Mouse (Mus musculus) right cerebral cortex, adult 18-20 months (tissue): ENCODE results near the gene Padi2.

Source experiments
- DNase-seq: peaks from one replicate; pipeline ENCODE4 v3.0.0; 2022; ENCODE audit warnings: mixed read lengths

The Padi2 gene

GRCm38 (mm10) chr4:140960781-140961466, 54.8 kb downstream of the Padi2 start, which contains the start of gene Sdhb:
Gene Sdhb, plus strand, starts transcription at chr4:140961203.
- peak; percentile 99 for DNase-seq

GRCm38 (mm10) chr4:140961467-140962206, 55.5 kb downstream of the Padi2 start:
- DNase-seq: no peak

- DNase-seq: no peak
Measured at GRCm38 (mm10) chr4:140962207-140962909, 56.2 kb downstream of the Padi2 start.

GRCm38 (mm10) chr4:140962950-140963349, 56.8 kb downstream of the Padi2 start:
- peak; percentile 49 for DNase-seq

GRCm38 (mm10) chr4:140963941-140964597, 57.9 kb downstream of the Padi2 start:
- DNase-seq: peak; percentile 63

GRCm38 (mm10) chr4:140964620-140965019, 58.5 kb downstream of the Padi2 start:
- DNase-seq: peak; percentile 79

- no peak for DNase-seq
Measured at GRCm38 (mm10) chr4:140967386-140968159, 61.4 kb downstream of the Padi2 start.

GRCm38 (mm10) chr4:140971691-140972090, 65.5 kb downstream of the Padi2 start:
- no peak for DNase-seq

- no peak for DNase-seq
Measured at GRCm38 (mm10) chr4:140974408-140974807, 68.3 kb downstream of the Padi2 start.

- no peak for DNase-seq
Measured at GRCm38 (mm10) chr4:140975356-140975755, 69.2 kb downstream of the Padi2 start.

GRCm38 (mm10) chr4:140977278-140977677, 71.1 kb downstream of the Padi2 start:
- no peak for DNase-seq

- no peak for DNase-seq
Measured at GRCm38 (mm10) chr4:140977886-140978692, 71.9 kb downstream of the Padi2 start.

- DNase-seq: no peak
Measured at GRCm38 (mm10) chr4:140981605-140982004, 75.5 kb downstream of the Padi2 start.

- no peak for DNase-seq
Measured at GRCm38 (mm10) chr4:140982808-140983207, 76.7 kb downstream of the Padi2 start.

- DNase-seq: peak; percentile 32
Measured at GRCm38 (mm10) chr4:140983442-140983841, 77.3 kb downstream of the Padi2 start.

GRCm38 (mm10) chr4:140984544-140984943, 78.4 kb downstream of the Padi2 start:
- no peak for DNase-seq

- no peak for DNase-seq
Measured at GRCm38 (mm10) chr4:140986024-140986710, 80.0 kb downstream of the Padi2 start.

- DNase-seq: peak; percentile 95
Measured at GRCm38 (mm10) chr4:140986711-140987395, 80.7 kb downstream of the Padi2 start, which contains the start of gene Atp13a2. Gene Atp13a2, plus strand, starts transcription at chr4:140986873.

GRCm38 (mm10) chr4:140987476-140987875, 81.3 kb downstream of the Padi2 start:
- no peak for DNase-seq

- no peak for DNase-seq
Measured at GRCm38 (mm10) chr4:140988706-140989290, 82.7 kb downstream of the Padi2 start.
